Mouse (Mus musculus) MEL (cell line): ENCODE results near the gene Mapk1ip1. TPM values are rescaled to one million over a fixed set of nuclear protein-coding genes. Genes with fewer than 3 reads are reported as not detected.

ENCODE experiments used
- DNase-seq: peaks from one replicate; pipeline ENCODE4 v3.0.0; 2011; ENCODE audit warnings: low read depth, low spot score
- H3K27ac ChIP-seq: 2 replicates; pipeline ENCODE4 v1.5.1; 2012; ENCODE audit warnings: low read depth, mild to moderate bottlenecking, control low read depth, low read length, moderate library complexity; ENCODE audit not compliant: control insufficient read depth
- H3K27me3 ChIP-seq, 2 experiments: fragments of 150-350 bp in 1 of 2; sonication (generic) in 1 of 2; 2 replicates each; pipeline ENCODE4 v1.6.1; 2012; ENCODE audit warnings: low read length in 2 of 2, mild to moderate bottlenecking in 2 of 2, improper control_type of control experiment in 1 of 2, moderate library complexity in 1 of 2; ENCODE audit not compliant: insufficient read depth in 2 of 2, control insufficient read depth in 1 of 2
- H3K36me3 ChIP-seq, 2 experiments: 2 replicates each; pipeline ENCODE4 v1.6.1; 2012 to 2014; ENCODE audit warnings: low read length in 2 of 2, improper control_type of control experiment in 1 of 2, inconsistent platforms in 1 of 2, mild to moderate bottlenecking in 1 of 2; ENCODE audit not compliant: insufficient read depth in 2 of 2, control insufficient read depth in 1 of 2
- H3K4me1 ChIP-seq, 2 experiments: fragments of 150-350 bp in 1 of 2; sonication (generic) in 1 of 2; 2 replicates each; pipeline ENCODE4 v1.6.1; 2012; ENCODE audit warnings: low read length in 2 of 2, improper control_type of control experiment in 1 of 2, mild to moderate bottlenecking in 1 of 2; ENCODE audit not compliant: insufficient read depth in 2 of 2, control insufficient read depth in 1 of 2
- H3K4me3 ChIP-seq, 2 experiments: fragments of 150-350 bp in 1 of 2; sonication (generic) in 1 of 2; 2 replicates each; pipeline ENCODE4 v1.5.1; 2012; ENCODE audit warnings: low read depth in 2 of 2, low read length in 2 of 2, mild to moderate bottlenecking in 2 of 2, moderate library complexity in 2 of 2, control low read depth in 1 of 2, improper control_type of control experiment in 1 of 2; ENCODE audit not compliant: control insufficient read depth in 1 of 2, insufficient read depth in 1 of 2
- H3K79me2 ChIP-seq: 2 replicates; pipeline ENCODE4 v1.6.1; 2012; ENCODE audit warnings: mild to moderate bottlenecking, low read length, moderate library complexity; ENCODE audit not compliant: control insufficient read depth, poor library complexity, insufficient read depth
- H3K9ac ChIP-seq: 2 replicates; pipeline ENCODE4 v1.6.1; 2012; ENCODE audit warnings: low read depth, mild to moderate bottlenecking, control low read depth, low read length, moderate library complexity; ENCODE audit not compliant: control insufficient read depth, poor library complexity, severe bottlenecking
- H3K9me3 ChIP-seq: fragments of 150-350 bp; sonication (generic); replicated peaks from 2 replicates; pipeline ENCODE4 v1.6.1; 2012; ENCODE audit warnings: mild to moderate bottlenecking, low read length, improper control_type of control experiment, moderate library complexity; ENCODE audit not compliant: insufficient read depth
- CTCF ChIP-seq, 3 experiments: IDR thresholded peaks in 2 of 3; conservative IDR thresholded peaks in 1 of 3; 2 replicates each; pipeline ENCODE4 v1.5.1; 2011 to 2012; ENCODE audit warnings: low read length in 3 of 3, low read depth in 2 of 3, mild to moderate bottlenecking in 2 of 3, improper control_type of control experiment in 1 of 3, inconsistent platforms in 1 of 3, mixed read lengths in 1 of 3, moderate library complexity in 1 of 3; ENCODE audit not compliant: control insufficient read depth in 1 of 3, insufficient read depth in 1 of 3, poor library complexity in 1 of 3, severe bottlenecking in 1 of 3
- GABPA ChIP-seq: IDR thresholded peaks from 2 replicates; pipeline ENCODE4 v1.6.1; 2012; ENCODE audit warnings: low read depth, mild to moderate bottlenecking, inconsistent platforms, low read length, improper control_type of control experiment, moderate library complexity
- GATA1 ChIP-seq: IDR thresholded peaks from 2 replicates; pipeline ENCODE4 v1.6.1; 2011; ENCODE audit warnings: low read depth, low read length, improper control_type of control experiment
- MAZ ChIP-seq: IDR thresholded peaks from 2 replicates; pipeline ENCODE4 v1.6.1; 2012; ENCODE audit warnings: low read depth, mild to moderate bottlenecking, inconsistent platforms, low read length, improper control_type of control experiment
- MEF2A ChIP-seq: IDR thresholded peaks from 2 replicates; pipeline ENCODE4 v1.6.1; 2014; ENCODE audit warnings: low read depth, mild to moderate bottlenecking, inconsistent platforms, low read length, improper control_type of control experiment; ENCODE audit not compliant: poor library complexity, insufficient replicate concordance, severe bottlenecking; ENCODE audit errors: extremely low read depth
- MYB ChIP-seq: IDR thresholded peaks from 2 replicates; pipeline ENCODE4 v1.6.1; 2011; ENCODE audit warnings: mild to moderate bottlenecking, low read depth, low read length, improper control_type of control experiment
- NRF1 ChIP-seq: IDR thresholded peaks from 2 replicates; pipeline ENCODE4 v1.6.1; 2014; ENCODE audit warnings: low read depth, mild to moderate bottlenecking, inconsistent platforms, low read length, improper control_type of control experiment, moderate library complexity; ENCODE audit not compliant: poor library complexity, insufficient read depth, severe bottlenecking
- POLR2AphosphoS2 ChIP-seq: IDR thresholded peaks from 2 replicates; pipeline ENCODE4 v1.6.1; 2011; ENCODE audit warnings: low read length, improper control_type of control experiment
- POLR2AphosphoS5 ChIP-seq: IDR thresholded peaks from 2 replicates; pipeline ENCODE4 v1.6.1; 2012; ENCODE audit warnings: low read depth, borderline replicate concordance, mild to moderate bottlenecking, inconsistent platforms, low read length, moderate library complexity, mixed read lengths
- RAD21 ChIP-seq: IDR thresholded peaks from 2 replicates; pipeline ENCODE4 v1.6.1; 2011; ENCODE audit warnings: mild to moderate bottlenecking, low read depth, low read length, improper control_type of control experiment
- SIN3A ChIP-seq: IDR thresholded peaks from 2 replicates; pipeline ENCODE4 v1.6.1; 2012; ENCODE audit warnings: low read length, improper control_type of control experiment, inconsistent platforms
- SMC3 ChIP-seq: IDR thresholded peaks from 2 replicates; pipeline ENCODE4 v1.6.1; 2011; ENCODE audit warnings: low read depth, low read length, improper control_type of control experiment
- TBP ChIP-seq: IDR thresholded peaks from 2 replicates; pipeline ENCODE4 v1.8.0; 2011; ENCODE audit warnings: low read depth, low read length, improper control_type of control experiment
- TCF12 ChIP-seq: IDR thresholded peaks from 2 replicates; pipeline ENCODE4 v1.6.1; 2014; ENCODE audit warnings: low read depth, mild to moderate bottlenecking, inconsistent platforms, low read length, improper control_type of control experiment, moderate library complexity
- UBTF ChIP-seq: IDR thresholded peaks from 2 replicates; pipeline ENCODE4 v1.6.1; 2012; ENCODE audit warnings: low read depth, mild to moderate bottlenecking, inconsistent platforms, low read length, improper control_type of control experiment, moderate library complexity, borderline replicate concordance; ENCODE audit not compliant: insufficient read depth
- USF1 ChIP-seq: IDR thresholded peaks from 2 replicates; pipeline ENCODE4 v1.6.1; 2014; ENCODE audit warnings: low read depth, mild to moderate bottlenecking, inconsistent platforms, low read length, improper control_type of control experiment, moderate library complexity
- ZC3H11A ChIP-seq: IDR thresholded peaks from 2 replicates; pipeline ENCODE4 v1.6.1; 2012; ENCODE audit warnings: low read depth, mild to moderate bottlenecking, inconsistent platforms, low read length, improper control_type of control experiment
- ZKSCAN1 ChIP-seq: IDR thresholded peaks from 2 replicates; pipeline ENCODE4 v1.6.1; 2012; ENCODE audit warnings: low read depth, mild to moderate bottlenecking, inconsistent platforms, low read length, improper control_type of control experiment, moderate library complexity
- ZMIZ1 ChIP-seq: IDR thresholded peaks from 2 replicates; pipeline ENCODE4 v1.6.1; 2012; ENCODE audit warnings: low read depth, mild to moderate bottlenecking, inconsistent platforms, low read length, improper control_type of control experiment, moderate library complexity
- ZNF384 ChIP-seq: IDR thresholded peaks from 2 replicates; pipeline ENCODE4 v1.6.1; 2012; ENCODE audit warnings: low read depth, mild to moderate bottlenecking, inconsistent platforms, low read length, improper control_type of control experiment
- polyA plus RNA-seq, 2 experiments: library from polyadenylated mRNA; stranded (reverse) in 1 of 2; unstranded in 1 of 2; fragments of >175 nt in 1 of 2; fragments of >200 nt in 1 of 2; gene quantifications; 2 replicates each; pipeline versions ENCODE4 v1.2.1 to v1.2.4; 2012; ENCODE audit warnings: low replicate concordance in 2 of 2, low read depth in 1 of 2; ENCODE audit not compliant: insufficient read length in 2 of 2, insufficient read depth in 1 of 2, missing spikeins in 1 of 2
- total RNA-seq: library from RNA; depleted of rRNA; stranded (reverse); fragments of 300-350 nt; gene quantifications from 2 replicates; pipeline ENCODE4 v1.2.3, GENCODE M21; 2012; rRNA removed

Mapk1ip1 gene
- total and polyA plus RNA-seq, 3 experiments, result 2.1 to 12.4 TPM; not detected in 1

DNA sequence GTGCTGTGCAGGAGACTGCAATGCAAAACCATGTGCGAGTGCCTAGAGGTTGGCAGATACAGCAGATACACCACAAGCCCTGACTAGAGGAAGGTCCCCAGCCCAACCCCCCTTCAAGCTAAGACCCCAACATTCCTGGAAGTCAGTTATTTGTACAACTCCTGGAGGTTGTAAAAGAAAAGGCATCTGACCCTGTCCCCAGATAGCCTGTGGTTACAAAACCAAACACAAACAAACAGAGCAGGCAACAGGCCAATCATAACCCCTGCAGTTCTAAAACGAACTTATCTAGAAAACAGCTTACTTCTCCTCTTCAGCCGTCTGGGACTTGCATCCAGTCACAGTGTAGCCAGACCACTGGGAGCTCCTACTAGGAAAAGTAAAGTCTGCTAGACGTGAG, 42.7 kb downstream of the Mapk1ip1 start:
- no peak overlapping the region for H3K4me3 ChIP-seq
- no peaks in the 10 kb centered on the region for H3K36me3 ChIP-seq
- H3K4me1 ChIP-seq, result no peaks in the 10 kb centered on the region
- no peaks in the 10 kb centered on the region for H3K27me3 ChIP-seq
- no peaks in the 10 kb centered on the region for H3K9me3 ChIP-seq
- no peak for DNase-seq
- no peak overlapping the region for H3K9ac ChIP-seq
- TF ChIP-seq SIN3A, result no peak
- TF ChIP-seq USF1, result no peak
- no peak for TF ChIP-seq TCF12
- no peak for TF ChIP-seq ZMIZ1
- TF ChIP-seq RAD21, result no peak
- no peak overlapping the region for H3K27ac ChIP-seq
- no peaks in the 10 kb centered on the region for H3K79me2 ChIP-seq

DNA sequence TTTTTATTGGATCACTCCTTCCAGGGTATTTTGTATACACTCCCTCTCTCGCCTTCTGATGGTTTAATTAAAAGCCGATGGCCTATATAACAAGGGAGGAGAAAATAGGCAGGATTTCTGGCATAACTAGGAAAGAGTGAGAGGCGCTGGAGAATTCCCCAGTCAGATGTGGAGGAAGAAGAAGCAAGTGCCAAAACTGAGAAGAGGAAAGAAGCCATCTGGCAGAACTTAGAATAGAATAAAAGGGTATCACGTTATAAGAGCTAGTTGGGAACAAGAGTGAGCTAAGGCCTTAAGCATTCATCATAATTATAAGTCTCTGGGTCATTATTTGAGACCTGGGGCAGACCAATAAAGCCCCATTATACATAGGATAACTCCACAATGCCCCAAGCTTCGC, 58.0 kb downstream of the Mapk1ip1 start:
- Histone ChIP-seq H3K36me3 (no peaks in the 10 kb centered on the region), H3K4me1 (no peaks in the 10 kb centered on the region), H3K27me3 (no peaks in the 10 kb centered on the region), H3K9me3 (no peaks in the 10 kb centered on the region), H3K79me2 (no peaks in the 10 kb centered on the region), H3K4me3 (no peak overlapping the region), H3K9ac (no peak overlapping the region), H3K27ac (no peak overlapping the region)
- DNase-seq, result no peak
- TF ChIP-seq ZMIZ1, result no peak
- TF ChIP-seq MYB, result no peak
- no peak for TF ChIP-seq SMC3
- TF ChIP-seq ZC3H11A, result no peak
- no peak for TF ChIP-seq POLR2AphosphoS5
- no peak for TF ChIP-seq GABPA
- no peak for TF ChIP-seq NRF1
- TF ChIP-seq UBTF, result no peak
- TF ChIP-seq CTCF (IDR thresholded peaks at IDR 0.05 in 2 of 3, conservative IDR thresholded peaks at IDR 0.05 in 1 of 3; ENCODE audit: control insufficient read depth in 1 of 3, insufficient read depth in 1 of 3, low read depth in 2 of 3, low read length in 3 of 3, poor library complexity in 1 of 3, severe bottlenecking in 1 of 3), result no peak
- TF ChIP-seq MAZ, result no peak
- no peak for TF ChIP-seq POLR2AphosphoS2
- no peak for TF ChIP-seq ZKSCAN1
- no peak for TF ChIP-seq SIN3A
- TF ChIP-seq MEF2A, result no peak
- TF ChIP-seq GATA1, result no peak
- TF ChIP-seq ZNF384, result no peak
- TF ChIP-seq TBP, result no peak

Other genes with a start within 250 kb of the Mapk1ip1 start
- 29.8 and 30.9 TPM in 2 replicates for gene Ppp2r2d, start 194 bp downstream of the Mapk1ip1 start, total RNA-seq
- gene Ppp2r2d, start 194 bp downstream of the Mapk1ip1 start, polyA plus RNA-seq, result 10 to 100 TPM in 1 of 2 experiments, not detected in 1; 46.6 TPM
- gene Bnip3, start 63.2 kb upstream of the Mapk1ip1 start, total RNA-seq, result 37.0 and 130 TPM in 2 replicates
- 100 to 1,000 TPM in 1 of 2 experiments, not detected in 1; 135 TPM for gene Bnip3, start 63.2 kb upstream of the Mapk1ip1 start, polyA plus RNA-seq
- not detected in 2 replicates for gene Jakmip3, start 94.5 kb upstream of the Mapk1ip1 start, total RNA-seq
- not detected for gene Jakmip3, start 94.5 kb upstream of the Mapk1ip1 start, polyA plus RNA-seq
- gene Dpysl4, start 239.7 kb upstream of the Mapk1ip1 start, total RNA-seq, result not detected in 2 replicates
- not detected for gene Dpysl4, start 239.7 kb upstream of the Mapk1ip1 start, polyA plus RNA-seq